Mouse (Mus musculus): ENCODE results near the gene Tubb2a.
A peak's percentile ranks its signal among the peaks of the same experiment; 100 is the strongest.
"Not testable (repeated sequence)": the region's sequence is repeated elsewhere in the genome, so short reads cannot be mapped to it uniquely, and the experiment has no call there.

Tubb2a gene

DNA sequence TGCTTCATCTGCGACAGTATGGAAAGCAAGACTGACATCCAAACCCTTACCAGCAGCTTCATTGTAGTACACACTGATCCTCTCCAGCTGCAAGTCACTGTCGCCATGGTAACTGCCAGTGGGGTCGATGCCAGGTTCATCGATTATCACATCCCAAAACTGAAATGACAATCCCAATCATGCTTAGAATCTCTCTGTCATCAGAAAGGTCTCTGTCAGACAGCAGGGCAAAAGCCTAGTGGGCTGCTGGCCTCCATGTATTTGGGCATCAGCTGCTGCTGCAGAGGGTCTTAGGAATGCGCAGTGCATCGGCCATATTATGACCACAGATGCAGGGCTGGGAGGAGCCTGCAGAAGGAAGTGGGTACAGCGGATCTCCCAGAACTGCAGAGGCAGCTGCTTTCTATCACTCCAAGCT, 11.1 kb upstream of the Tubb2a start:
- DNase-seq: no peak

DNA sequence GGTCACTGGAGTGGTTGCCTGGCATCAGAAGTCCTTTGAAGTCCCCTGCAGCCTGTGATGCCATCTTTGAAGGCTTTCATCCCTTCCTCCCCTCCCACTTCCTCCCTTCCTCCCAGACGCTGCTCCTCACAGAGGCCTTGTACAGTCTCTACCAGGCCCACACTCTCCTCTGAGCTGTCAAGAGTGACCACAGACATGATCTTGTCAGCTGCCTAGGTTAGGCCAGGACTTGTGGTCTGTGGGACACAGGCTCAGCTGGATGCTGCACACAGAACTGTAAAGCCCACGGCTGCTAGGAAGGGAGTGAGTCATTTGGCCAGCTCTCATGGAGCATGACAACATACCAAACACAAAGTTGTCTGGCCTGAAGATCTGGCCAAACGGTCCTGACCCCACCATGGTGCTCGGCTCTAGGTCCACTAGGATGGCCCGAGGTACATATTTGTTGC, 10.4 kb upstream of the Tubb2a start:
- not testable (repeated sequence) for DNase-seq

DNA sequence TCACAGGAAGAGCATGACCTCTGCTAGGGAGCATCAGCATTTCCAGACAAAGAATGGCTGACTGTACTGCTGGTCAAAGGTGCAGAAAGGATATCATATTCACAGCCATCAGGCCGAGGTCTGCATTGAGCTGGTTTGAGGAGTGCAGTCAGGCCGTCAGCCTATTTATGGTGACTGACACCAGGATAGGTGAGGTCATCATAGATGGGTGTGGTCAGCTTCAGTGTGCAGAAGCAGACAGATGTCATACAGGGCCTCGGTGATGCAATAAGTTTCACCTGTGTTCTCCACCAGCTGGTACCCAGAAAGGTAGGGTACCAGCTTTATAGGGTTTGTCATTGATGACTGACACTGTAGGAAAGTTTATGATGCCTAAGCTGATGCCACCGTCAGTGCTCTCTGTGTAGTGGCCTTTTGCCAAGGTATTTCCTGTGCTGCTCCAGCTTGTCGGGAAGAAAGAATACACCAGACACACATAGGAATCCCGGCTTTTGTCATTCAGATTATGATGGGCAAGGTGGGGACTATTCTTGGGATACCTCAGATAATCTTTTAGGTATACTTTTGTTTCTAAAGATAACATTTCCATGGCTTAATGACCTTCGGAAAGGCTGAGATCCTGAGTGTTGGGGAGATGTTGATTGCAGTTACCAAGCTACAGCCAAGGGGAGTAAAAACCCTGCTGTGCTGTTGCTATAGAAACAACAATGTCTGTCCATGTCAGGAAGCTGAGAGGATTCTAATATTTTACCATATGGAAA, 9.4 kb upstream of the Tubb2a start:
- no peak for DNase-seq

DNA sequence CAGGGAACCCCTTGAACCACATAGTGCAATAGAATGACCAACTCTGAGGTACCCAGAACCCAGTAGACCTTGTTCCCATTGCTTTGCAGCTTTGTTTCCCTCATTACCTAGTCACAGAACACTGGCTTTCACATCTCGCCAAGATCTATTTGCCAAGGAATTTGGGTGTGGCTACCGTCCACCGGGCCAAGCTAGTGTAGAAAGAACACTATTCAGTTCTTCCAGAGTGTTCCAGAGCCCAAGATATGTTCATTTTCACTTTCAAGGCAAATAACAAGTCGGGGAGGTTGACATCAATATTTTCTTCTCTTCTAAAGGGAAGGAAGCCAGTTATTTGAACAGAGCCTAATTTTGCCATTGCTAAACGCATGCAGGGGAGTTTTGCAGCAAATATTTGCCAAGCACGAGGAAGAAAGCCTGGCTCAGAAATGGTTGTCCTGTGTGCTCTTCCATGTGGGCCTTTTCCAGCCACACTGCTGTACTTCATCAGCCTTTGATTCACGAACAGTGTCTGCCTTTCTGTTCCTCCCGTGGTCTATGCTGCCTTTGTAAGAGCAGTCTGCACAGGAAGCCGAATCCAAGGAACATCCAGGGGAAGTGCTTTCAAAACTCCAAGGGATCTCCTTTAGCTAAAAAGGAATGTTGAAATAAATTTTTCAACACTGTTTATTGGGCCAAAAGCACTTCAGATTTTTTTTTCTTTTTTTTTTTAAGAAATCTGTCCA, 6.4 kb upstream of the Tubb2a start:
- DNase-seq: no peak

DNA sequence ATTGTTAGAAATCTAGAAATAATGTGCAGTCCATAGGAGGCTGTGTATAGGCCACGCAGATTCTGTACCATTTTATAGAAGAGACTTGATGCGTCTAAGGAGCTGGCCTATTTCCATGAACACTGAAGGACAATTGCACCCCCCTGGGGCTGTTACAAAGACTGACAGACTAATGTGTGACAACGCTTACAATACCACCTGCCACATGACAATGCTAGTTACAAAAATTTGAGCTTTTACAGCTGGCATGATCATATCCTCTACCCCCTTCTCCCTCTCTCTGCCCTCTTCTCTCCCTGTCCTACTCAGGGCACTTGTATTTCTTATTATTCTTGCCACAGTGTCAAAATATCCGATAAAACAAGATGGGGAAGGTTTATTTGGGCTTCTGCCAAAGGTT, 4.1 kb upstream of the Tubb2a start:
- no peak for DNase-seq

DNA sequence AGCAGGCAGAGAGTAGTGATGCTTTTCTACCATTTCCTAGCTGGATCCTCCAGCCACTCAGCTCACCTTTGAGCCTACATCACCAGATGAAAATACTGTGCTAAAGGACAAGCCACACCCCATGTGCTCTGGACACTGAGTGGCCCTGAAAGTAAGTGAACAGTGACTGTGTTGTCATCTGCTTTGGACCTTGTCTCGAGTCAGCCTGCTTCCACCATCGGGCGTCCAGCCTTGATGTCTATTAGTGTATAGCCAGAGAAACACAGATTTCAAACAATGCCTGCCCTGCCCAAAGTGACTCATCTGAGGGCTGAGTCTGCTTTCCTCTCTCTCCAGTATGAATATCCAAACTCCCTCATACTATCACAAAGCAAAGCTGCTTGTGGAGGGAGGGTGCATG, 2.0 kb upstream of the Tubb2a start:
- no peak for DNase-seq

DNA sequence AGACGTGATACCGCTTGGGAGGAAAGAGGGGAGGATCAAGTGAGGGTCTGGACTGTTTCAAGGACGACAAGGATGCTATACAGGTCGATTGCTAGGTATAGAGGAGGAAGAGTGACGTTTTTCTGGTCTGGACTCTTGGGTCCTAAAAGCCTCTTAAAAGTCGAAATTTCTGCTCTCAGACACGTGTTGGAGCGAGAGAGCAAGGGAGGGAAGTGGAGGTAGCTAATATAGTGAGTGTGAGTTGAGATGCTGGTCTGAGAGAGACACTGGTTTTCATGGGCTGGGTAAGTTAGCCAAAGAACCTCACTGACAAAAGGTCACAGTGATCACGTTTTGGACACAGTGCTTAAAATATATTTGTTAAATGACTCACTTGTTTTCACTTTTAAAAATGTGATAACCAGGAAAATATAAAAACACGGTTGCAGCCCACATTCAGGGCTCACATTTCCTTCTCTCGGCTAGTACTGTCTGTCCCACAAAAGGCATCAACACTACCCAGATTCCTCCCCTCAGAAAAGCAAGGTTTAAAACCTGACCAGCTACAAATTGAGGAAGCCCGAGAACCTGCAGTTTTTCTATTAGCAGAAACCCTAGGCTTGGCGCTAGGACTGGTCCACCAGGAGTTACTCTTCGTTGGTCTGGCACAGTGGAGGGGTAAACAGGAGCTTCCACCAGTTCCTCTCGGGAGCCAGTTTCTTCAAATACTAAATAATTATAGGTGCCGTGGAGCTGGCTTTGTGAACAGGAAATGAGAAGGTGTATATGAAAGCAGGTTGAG, 883 bp upstream of the Tubb2a start:
- no peak for DNase-seq

DNA sequence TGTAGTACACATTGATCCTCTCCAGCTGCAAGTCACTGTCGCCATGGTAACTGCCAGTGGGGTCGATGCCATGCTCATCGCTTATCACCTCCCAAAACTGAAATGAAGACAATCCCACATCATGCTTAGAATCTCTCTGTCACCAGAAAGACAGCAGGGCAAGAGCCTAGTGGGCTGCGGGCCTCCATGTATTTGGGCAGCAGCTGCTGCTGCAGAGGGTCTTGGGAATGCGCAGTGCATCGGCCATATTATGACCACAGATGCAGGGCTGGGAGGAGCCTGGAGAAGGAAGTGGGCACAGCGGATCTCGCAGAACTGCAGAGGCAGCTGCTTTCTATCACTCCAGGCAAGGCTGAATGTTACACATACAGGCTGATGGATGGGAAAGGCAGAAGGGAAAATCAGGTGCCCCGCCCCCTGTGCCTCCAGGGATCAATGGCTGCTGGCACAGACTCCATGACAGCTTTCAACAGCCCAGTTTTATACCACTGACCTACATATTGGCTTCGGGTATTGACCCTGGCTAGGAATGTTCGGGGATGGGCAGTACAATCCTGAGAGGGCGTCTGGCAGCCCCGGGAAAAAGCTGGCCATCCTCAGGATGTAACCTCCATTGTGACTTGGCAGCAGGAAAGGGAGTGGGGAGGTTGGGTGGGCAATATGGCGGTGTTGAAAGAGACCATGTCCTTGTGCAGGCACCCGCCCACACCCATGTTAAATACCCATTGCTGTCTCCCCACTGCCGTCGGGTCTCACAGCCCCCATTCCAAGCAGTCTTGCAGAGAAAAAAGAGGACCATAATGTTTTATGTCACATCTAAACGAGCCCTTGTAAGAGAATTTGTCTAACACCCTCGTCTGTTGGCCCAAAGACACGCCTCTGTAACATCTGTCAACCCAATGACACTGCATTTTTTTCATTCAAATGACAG, 981 bp downstream of the Tubb2a start:
- peak; percentile 61 for DNase-seq

DNA sequence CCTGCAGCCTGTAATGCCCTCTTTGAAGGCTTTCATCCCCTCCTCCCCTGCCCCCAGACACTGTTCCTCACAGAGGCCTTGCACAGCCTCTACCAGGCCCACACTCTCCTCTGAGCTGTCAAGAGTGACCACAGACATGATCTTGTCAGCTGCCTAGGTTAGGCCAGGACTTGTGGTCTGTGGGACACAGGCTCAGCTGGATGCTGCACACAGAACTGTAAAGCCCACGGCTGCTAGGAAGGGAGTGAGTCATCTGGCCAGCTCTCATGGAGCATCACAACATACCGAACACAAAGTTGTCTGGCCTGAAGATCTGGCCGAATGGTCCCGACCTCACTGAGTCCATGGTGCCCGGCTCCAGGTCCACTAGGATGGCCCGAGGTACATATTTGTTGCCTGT, 1.9 kb downstream of the Tubb2a start:
- DNase-seq: not testable (repeated sequence)

DNA sequence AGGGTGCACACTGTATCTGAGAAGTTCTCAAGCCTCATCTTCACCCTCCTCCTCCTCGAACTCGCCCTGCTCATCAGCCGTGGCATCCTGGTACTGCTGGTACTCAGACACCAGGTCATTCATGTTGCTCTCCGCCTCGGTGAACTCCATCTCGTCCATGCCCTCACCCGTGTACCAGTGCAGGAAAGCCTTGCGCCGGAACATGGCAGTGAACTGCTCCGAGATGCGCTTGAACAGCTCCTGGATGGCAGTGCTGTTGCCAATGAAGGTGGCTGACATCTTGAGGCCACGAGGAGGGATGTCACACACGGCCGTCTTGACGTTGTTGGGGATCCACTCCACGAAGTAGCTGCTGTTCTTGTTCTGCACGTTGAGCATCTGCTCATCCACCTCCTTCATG, 3.4 kb downstream of the Tubb2a start:
- not testable (repeated sequence) for DNase-seq

DNA sequence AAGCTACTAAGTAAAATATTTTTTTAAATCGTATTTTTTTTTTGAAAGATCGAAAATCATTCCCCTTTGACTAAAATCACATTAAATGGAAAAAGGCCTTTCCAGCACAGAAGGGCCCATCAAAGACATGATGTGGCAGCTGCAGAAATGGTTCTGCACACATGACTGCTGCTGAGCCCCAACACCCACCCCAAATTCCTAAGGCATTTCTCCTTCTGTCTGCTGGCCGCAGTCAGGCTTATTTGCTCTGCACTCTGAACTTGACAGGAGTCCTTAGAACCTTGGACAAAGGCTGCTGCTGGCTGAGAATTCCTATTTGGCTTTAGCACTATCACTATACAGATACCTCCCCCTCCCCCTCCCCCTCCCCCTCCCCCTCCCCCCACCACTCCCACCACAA, 5.0 kb downstream of the Tubb2a start:
- DNase-seq: no peak

DNA sequence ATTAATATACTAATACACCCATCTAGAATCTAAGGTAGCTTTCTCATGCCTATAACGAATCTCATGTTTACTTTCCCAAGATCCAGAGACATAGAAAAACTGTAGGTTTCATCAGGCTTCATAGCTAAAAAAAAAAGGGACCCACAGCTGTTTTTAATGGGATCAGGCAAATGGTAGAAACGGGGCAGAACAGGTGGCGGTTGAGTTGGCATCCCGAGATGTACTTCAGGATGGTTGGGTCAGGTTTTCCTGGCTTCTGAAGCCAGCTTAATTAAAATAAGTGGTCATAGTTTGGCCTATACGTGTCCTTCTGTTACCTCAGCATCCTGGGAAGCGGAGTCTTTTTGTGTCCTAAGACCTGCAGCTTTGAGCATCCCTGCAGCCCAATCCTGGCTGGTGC, 6.0 kb downstream of the Tubb2a start:
- no peak for DNase-seq

DNA sequence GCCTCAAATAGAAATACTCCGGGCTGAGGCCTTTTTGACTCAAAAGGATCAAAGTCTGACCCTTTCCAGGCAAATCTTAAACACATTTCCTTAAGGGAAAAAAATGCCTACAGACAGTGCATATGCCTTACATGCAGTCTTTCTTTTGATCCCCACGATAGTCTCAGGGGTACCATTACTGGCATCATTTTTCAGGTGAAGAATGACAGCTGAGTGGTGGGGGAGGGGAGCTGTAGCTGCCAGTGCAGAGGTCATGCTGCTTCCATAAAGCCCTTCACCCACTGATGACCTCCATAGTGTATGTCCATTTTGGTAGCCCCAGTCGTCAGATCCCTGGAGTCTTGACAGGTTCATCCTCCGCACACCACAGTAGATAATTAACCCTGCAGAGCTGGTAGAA, 7.5 kb downstream of the Tubb2a start:
- no peak for DNase-seq

DNA sequence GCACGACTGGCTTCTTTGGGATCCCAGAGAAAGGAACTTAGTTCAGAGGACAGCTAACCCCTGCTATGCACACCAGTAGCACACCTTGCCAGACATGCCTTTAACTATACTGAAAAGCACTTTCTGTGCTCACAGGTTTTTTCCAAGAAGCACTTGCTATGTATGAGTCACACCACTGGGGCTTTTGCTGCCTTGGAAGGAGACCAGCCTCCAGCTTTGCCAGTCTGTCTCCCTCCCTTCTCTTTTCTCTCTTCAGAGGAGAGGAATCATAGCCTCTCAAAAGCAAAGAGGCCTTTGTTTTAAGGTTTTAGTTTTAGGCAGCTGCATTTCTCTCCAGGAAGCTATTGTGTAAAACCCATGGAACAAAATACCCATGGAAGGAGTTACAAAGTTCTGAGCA, 11.5 kb downstream of the Tubb2a start:
- DNase-seq: peak; percentile 82

DNA sequence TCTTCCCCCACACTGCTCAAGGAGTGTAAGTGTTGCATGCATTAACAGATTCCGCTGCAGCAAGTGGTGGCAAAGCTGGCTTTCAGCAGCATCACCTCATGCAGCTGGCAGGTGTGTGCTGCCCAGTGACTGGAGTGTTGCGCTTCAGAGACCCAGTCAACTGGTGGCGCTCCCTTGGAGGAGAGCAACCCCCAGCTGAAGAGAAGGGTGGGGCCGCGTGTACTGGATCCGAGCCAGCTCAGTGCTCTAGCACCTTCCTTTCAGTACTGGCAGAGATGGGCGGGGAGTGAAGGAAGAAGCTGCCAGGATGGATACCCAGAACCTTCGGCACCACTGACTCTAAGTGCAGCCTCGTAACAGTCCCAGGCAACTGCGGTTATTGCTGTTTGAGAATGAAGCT, 15.3 kb downstream of the Tubb2a start:
- no peak for DNase-seq

DNA sequence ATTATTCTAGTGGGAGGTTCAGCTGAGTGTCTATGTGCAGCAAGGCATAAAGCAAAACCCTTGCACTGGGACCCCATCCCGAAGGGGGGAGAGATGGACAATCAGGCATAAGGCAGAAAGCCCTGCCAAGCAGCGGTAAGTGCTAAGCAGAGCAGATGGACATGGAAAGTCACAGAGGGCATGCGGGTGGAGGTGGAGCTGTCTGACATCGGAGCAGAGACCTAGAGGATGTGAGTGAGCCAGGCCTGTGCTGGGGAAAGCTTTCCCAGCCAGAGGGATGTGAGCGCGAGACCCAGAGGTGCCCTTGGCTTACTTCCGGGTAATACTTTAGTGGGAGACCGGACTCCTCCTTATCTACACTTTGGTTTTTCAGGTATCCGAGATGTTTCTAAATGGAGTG, 17.7 kb downstream of the Tubb2a start:
- DNase-seq: no peak

DNA sequence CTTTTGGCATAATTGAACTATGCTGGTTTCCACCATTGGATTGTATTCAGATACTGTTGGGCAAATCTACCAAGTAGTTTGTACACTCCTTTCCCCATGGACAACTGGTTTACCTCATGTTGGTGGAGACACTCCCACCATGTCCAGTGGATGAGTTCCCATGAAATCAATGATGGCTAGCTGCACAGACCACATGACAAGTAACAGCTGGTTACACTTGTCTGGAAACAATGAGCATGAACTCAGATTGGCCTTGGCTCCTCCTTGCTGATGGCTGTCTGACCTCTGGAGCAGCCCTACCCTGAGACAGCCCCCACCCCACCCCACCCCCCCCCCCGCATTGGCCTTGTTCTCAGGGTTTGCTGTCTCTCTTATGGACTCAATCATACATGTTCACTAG, 20.6 kb downstream of the Tubb2a start:
- DNase-seq: no peak

DNA sequence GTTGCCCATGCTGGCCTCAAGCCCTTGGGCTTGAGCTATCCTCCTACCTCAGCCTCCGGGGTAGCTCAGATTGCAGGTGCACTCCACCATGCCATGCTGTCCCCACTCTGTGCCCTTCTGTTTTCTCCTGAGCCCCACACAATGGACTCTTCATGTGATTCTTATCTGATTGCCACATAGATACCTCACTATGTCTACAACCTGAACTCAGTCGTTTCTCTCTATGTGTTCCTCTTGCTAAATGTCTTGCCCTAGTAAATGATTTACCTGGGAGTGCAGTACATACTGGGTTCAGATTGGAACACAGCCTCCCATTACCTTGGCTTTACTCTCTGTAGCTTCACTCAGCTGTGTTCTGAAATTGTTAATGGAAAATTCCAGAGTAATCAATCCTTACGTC, 22.8 kb downstream of the Tubb2a start:
- no peak for DNase-seq

DNA sequence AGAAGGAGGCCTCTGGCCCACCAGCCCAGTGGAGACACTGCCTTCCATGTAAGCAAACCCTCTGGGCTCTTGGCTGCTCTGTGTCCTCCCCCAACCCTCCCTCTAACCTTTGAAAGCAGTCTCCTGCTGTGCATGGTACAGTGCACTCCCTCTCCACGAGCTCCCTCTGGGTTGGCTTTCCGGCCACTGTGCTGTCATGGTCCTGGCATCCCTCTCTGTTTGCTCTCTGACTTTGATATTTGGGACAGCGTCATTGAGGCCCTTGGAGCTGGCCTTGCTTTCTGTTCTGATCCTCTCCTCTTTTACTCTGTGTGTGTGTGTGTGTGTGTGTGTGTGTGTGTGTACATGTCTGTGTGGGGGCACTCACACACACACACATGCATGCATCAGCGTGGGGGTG, 23.4 kb downstream of the Tubb2a start:
- DNase-seq: no peak

DNA sequence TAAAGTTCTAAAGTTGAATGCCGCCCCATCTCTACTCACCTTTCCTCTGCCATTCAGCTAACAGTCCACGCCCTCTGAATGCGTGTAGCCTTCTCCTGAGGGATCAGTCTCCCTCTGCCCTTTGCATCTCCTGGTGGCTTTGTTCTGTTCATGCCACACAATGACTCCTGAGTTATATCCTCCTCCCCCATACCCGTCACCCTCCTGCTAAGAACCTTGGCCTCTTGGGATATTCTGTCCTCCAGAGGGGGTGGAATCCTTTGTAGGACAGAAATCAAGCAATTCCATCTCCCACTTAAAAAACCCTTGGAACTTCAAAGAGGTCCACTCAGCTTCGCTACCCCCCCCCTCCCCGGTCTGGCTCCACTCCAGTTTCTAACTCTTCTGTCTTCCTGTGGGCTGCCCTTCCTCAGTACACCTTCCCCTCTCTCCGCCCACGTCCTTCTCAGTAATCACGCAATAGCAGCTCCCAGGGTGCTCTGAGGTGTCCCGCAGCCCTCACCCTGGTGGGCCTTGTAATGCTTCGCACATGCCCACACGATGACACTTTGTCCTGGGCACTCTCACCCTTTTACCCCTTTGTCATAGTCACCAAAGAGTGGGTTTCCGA, 24.0 kb downstream of the Tubb2a start:
- DNase-seq: no peak

DNA sequence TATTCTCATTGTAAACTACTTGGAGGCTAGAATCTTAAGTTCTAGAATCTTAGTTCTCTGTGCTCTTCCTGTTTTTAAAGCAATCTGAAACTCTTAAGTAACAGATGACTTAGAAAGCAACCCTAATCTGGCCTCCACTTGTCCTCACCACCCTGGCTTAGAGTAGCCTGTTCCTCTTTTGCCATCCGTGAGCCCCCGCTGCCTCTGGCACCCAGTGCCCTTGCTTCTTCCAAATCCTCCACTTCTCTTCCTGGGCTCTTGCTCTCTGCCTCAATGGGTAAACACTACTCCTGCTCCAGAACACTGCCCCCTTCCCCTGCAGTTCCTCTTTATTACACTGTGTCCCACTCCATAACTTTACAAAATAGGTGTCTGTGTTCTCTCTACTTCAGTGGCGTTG, 26.1 kb downstream of the Tubb2a start:
- DNase-seq: no peak

DNA sequence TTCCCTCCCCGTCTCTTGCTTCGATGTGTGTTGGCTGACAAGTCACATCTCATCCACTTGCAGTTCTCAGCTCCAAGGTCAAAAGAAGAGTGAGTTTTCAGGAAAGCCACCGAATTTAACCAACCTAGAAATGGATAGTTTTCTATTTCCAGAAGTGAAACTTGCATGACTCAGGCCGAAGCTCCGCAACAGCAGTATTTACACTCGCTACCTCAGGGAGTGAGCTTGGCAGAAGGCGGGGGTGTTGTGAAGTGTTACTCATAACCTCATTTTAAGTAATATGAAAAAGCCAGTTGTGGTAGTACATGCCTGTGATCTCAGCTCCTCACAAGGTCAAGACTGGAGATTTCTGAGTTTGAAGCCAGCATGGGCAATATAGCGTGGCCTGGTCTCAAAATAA, 27.3 kb downstream of the Tubb2a start:
- DNase-seq: peak; percentile 87
